Mouse (Mus musculus) midbrain, embryonic 12.5 days (tissue): ENCODE data around the gene 4930469K13Rik. TPM values are rescaled to one million over a fixed set of nuclear protein-coding genes. Genes with fewer than 3 reads are reported as not detected.
A peak's percentile ranks its signal among the peaks of the same experiment; 100 is the strongest.

ENCODE experiments used
- ATAC-seq: fragments of 200-750 bp; cut with Nextera tagmentation; 2 replicates; pipeline ENCODE4 v1.8.0; 2017; ENCODE audit warnings: low read depth, moderate TSS enrichment, moderate library complexity; ENCODE audit not compliant: low FRiP score
- H3K27ac ChIP-seq: fragments of 300-500 bp; sonication (generic); replicated peaks from 2 replicates; pipeline ENCODE4 v1.5.1; 2016; ENCODE audit warnings: mild to moderate bottlenecking
- H3K27me3 ChIP-seq: fragments of 300-500 bp; sonication (generic); 2 replicates; pipeline ENCODE4 v1.6.1; 2016; ENCODE audit warnings: mild to moderate bottlenecking
- H3K36me3 ChIP-seq: fragments of 300-500 bp; sonication (generic); 2 replicates; pipeline ENCODE4 v1.6.1; 2016
- H3K4me1 ChIP-seq: fragments of 300-500 bp; sonication (generic); 2 replicates; pipeline ENCODE4 v1.6.1; 2016
- H3K4me2 ChIP-seq: fragments of 300-500 bp; sonication (generic); replicated peaks from 2 replicates; pipeline ENCODE4 v1.6.1; 2016; ENCODE audit warnings: mild to moderate bottlenecking, moderate library complexity
- H3K4me3 ChIP-seq: fragments of 300-500 bp; sonication (generic); 2 replicates; pipeline ENCODE4 v1.5.1; 2016; ENCODE audit warnings: mild to moderate bottlenecking
- H3K9ac ChIP-seq: fragments of 300-500 bp; sonication (generic); replicated peaks from 2 replicates; pipeline ENCODE4 v1.6.1; 2016; ENCODE audit warnings: mild to moderate bottlenecking, moderate library complexity
- H3K9me3 ChIP-seq: fragments of 300-500 bp; sonication (generic); 2 replicates; pipeline ENCODE4 v1.6.1; 2016; ENCODE audit warnings: mild to moderate bottlenecking
- WGBS: fragments of 180-500 bp; shearing (Covaris S2); methylation state at CpG from one replicate; pipeline ENCODE4 v1.1.7; 2016; 5-methylcytosine and 5-hydroxymethylcytosine counted together
- polyA plus RNA-seq: library from polyadenylated mRNA; unstranded; fragments of >200 nt; fragmentation: Nextera tagmentation; extraction: Ambion mirVana; gene quantifications from 2 replicates; pipeline ENCODE4 v1.2.1, GENCODE M21; 2016

4930469K13Rik gene
- polyA plus RNA-seq, 1 experiment from 2014 or later = not detected

- 40% methylated on average over 5 of the region's 5 CpGs for WGBS
- no peak for ATAC-seq
- no peaks in the 10 kb centered on the region for H3K9me3 ChIP-seq
- H3K4me3 ChIP-seq = no peak overlapping the region
- no peaks in the 10 kb centered on the region for H3K27me3 ChIP-seq
- no peaks in the 10 kb centered on the region for H3K4me1 ChIP-seq
- H3K9ac ChIP-seq = no peak overlapping the region
- H3K4me2 ChIP-seq = no peak overlapping the region
- no peak overlapping the region for H3K27ac ChIP-seq
- no peaks in the 10 kb centered on the region for H3K36me3 ChIP-seq
These were observed 68.7 kb downstream of the 4930469K13Rik start for GRCm38 (mm10) chr11:34029658-34030057.

GRCm38 (mm10) chr11:34025091-34025490 lies 73.3 kb downstream of the 4930469K13Rik start:
- H3K36me3 ChIP-seq = no peaks in the 10 kb centered on the region
- no peak overlapping the region for H3K4me3 ChIP-seq
- no peak overlapping the region for H3K4me2 ChIP-seq
- no peaks in the 10 kb centered on the region for H3K27me3 ChIP-seq
- H3K27ac ChIP-seq = no peak overlapping the region
- no peak overlapping the region for H3K9ac ChIP-seq
- H3K4me1 ChIP-seq = no peaks in the 10 kb centered on the region
- WGBS = 92% methylated on average over 1 of the region's 1 CpGs
- no peak for ATAC-seq
- H3K9me3 ChIP-seq = no peaks in the 10 kb centered on the region

GRCm38 (mm10) chr11:34012007-34012652 lies 86.2 kb downstream of the 4930469K13Rik start:
- Histone ChIP-seq H3K9ac (no peak overlapping the region), H3K36me3 (no peaks in the 10 kb centered on the region), H3K4me2 (no peak overlapping the region), H3K9me3 (no peaks in the 10 kb centered on the region), H3K4me1 (no peaks in the 10 kb centered on the region), H3K27me3 (no peaks in the 10 kb centered on the region), H3K4me3 (no peak overlapping the region), H3K27ac (no peak overlapping the region)
- 62% methylated on average over 6 of the region's 6 CpGs for WGBS
- ATAC-seq = no peak

- Histone ChIP-seq H3K27ac (no peak overlapping the region), H3K9ac (no peak overlapping the region), H3K36me3 (no peaks in the 10 kb centered on the region), H3K4me1 (no peaks in the 10 kb centered on the region), H3K9me3 (no peaks in the 10 kb centered on the region), H3K27me3 (no peaks in the 10 kb centered on the region), H3K4me2 (no peak overlapping the region), H3K4me3 (no peak overlapping the region)
- WGBS = 84% methylated on average over 4 of the region's 4 CpGs
- ATAC-seq = no peak
These were observed 87.5 kb downstream of the 4930469K13Rik start for GRCm38 (mm10) chr11:34010859-34011172.

GRCm38 (mm10) chr11:34010133-34010858 lies 88.1 kb downstream of the 4930469K13Rik start:
- ATAC-seq = no peak
- Histone ChIP-seq H3K9ac (no peak overlapping the region), H3K27me3 (no peaks in the 10 kb centered on the region), H3K36me3 (no peaks in the 10 kb centered on the region), H3K4me2 (no peak overlapping the region), H3K4me3 (no peak overlapping the region), H3K27ac (no peak overlapping the region), H3K4me1 (no peaks in the 10 kb centered on the region), H3K9me3 (no peaks in the 10 kb centered on the region)
- WGBS = 75% methylated on average over 7 of the region's 7 CpGs

GRCm38 (mm10) chr11:34009316-34010087 lies 88.9 kb downstream of the 4930469K13Rik start:
- Histone ChIP-seq H3K4me3 (no peak overlapping the region), H3K9ac (no peak overlapping the region), H3K27me3 (no peaks in the 10 kb centered on the region), H3K9me3 (no peaks in the 10 kb centered on the region), H3K27ac (no peak overlapping the region), H3K4me2 (no peak overlapping the region), H3K36me3 (no peaks in the 10 kb centered on the region), H3K4me1 (no peaks in the 10 kb centered on the region)
- no peak for ATAC-seq
- WGBS = 87% methylated on average over 12 of the region's 12 CpGs

GRCm38 (mm10) chr11:34008702-34009101 lies 89.7 kb downstream of the 4930469K13Rik start:
- no peaks in the 10 kb centered on the region for H3K27me3 ChIP-seq
- H3K9ac ChIP-seq = no peak overlapping the region
- WGBS = 52% methylated on average over 9 of the region's 9 CpGs
- no peak for ATAC-seq
- no peak overlapping the region for H3K4me2 ChIP-seq
- H3K4me1 ChIP-seq = no peaks in the 10 kb centered on the region
- H3K9me3 ChIP-seq = no peaks in the 10 kb centered on the region
- no peak overlapping the region for H3K4me3 ChIP-seq
- H3K36me3 ChIP-seq = no peaks in the 10 kb centered on the region
- H3K27ac ChIP-seq = no peak overlapping the region

- WGBS = 83% methylated on average over 11 of the region's 11 CpGs
These were observed 90.1 kb downstream of the 4930469K13Rik start for GRCm38 (mm10) chr11:34008214-34008613.

GRCm38 (mm10) chr11:34007616-34008015 lies 90.7 kb downstream of the 4930469K13Rik start:
- H3K9ac ChIP-seq = no peak overlapping the region
- H3K4me2 ChIP-seq = no peak overlapping the region
- 94% methylated on average over 2 of the region's 2 CpGs for WGBS
- ATAC-seq = no peak
- H3K27ac ChIP-seq = no peak overlapping the region
- no peaks in the 10 kb centered on the region for H3K4me1 ChIP-seq
- no peaks in the 10 kb centered on the region for H3K9me3 ChIP-seq
- H3K36me3 ChIP-seq = no peaks in the 10 kb centered on the region
- no peak overlapping the region for H3K4me3 ChIP-seq
- H3K27me3 ChIP-seq = no peaks in the 10 kb centered on the region

More at GRCm38 (mm10) chr11:34008214-34008613, 90.1 kb downstream of the 4930469K13Rik start:
- Histone ChIP-seq H3K27ac (no peak overlapping the region), H3K9ac (no peak overlapping the region), H3K9me3 (no peaks in the 10 kb centered on the region), H3K4me3 (no peak overlapping the region), H3K27me3 (no peaks in the 10 kb centered on the region), H3K4me2 (no peak overlapping the region), H3K4me1 (no peaks in the 10 kb centered on the region), H3K36me3 (no peaks in the 10 kb centered on the region)
- no peak for ATAC-seq

GRCm38 (mm10) chr11:34002593-34002965 lies 95.8 kb downstream of the 4930469K13Rik start:
- H3K9ac ChIP-seq = no peak overlapping the region
- WGBS = 75% methylated on average over 5 of the region's 5 CpGs
- no peak overlapping the region for H3K27ac ChIP-seq
- H3K4me3 ChIP-seq = no peak overlapping the region
- H3K36me3 ChIP-seq = no peaks in the 10 kb centered on the region
- H3K27me3 ChIP-seq = no peaks in the 10 kb centered on the region
- no peak for ATAC-seq
- no peak overlapping the region for H3K4me2 ChIP-seq
- H3K9me3 ChIP-seq = no peaks in the 10 kb centered on the region
- H3K4me1 ChIP-seq = 0 out of 2 replicates have a peak, but pooled peaks cover 2% of the 10 kb centered on the region

GRCm38 (mm10) chr11:34001938-34002592 lies 96.3 kb downstream of the 4930469K13Rik start:
- Histone ChIP-seq H3K27ac (no peak overlapping the region), H3K4me1 (0 out of 2 replicates have a peak, but pooled peaks cover 2% of the 10 kb centered on the region), H3K4me3 (no peak overlapping the region), H3K4me2 (no peak overlapping the region), H3K36me3 (no peaks in the 10 kb centered on the region), H3K9me3 (no peaks in the 10 kb centered on the region), H3K27me3 (no peaks in the 10 kb centered on the region), H3K9ac (no peak overlapping the region)
- 0 out of 2 replicates have a peak, but pooled peaks have one; percentile 27 for ATAC-seq
- WGBS = 12% methylated on average over 5 of the region's 5 CpGs

- H3K9me3 ChIP-seq = no peaks in the 10 kb centered on the region
- no peak overlapping the region for H3K4me3 ChIP-seq
- H3K27ac ChIP-seq = no peak overlapping the region
- H3K27me3 ChIP-seq = no peaks in the 10 kb centered on the region
- 75% methylated on average over 3 of the region's 3 CpGs for WGBS
- 0 out of 2 replicates have a peak, but pooled peaks cover 2% of the 10 kb centered on the region for H3K4me1 ChIP-seq
- H3K4me2 ChIP-seq = no peak overlapping the region
- ATAC-seq = no peak
- no peaks in the 10 kb centered on the region for H3K36me3 ChIP-seq
- H3K9ac ChIP-seq = no peak overlapping the region
These were observed 97.9 kb downstream of the 4930469K13Rik start for GRCm38 (mm10) chr11:34000416-34000815.
